Mouse (Mus musculus): ENCODE measurements around the gene Sys1.

DNA sequence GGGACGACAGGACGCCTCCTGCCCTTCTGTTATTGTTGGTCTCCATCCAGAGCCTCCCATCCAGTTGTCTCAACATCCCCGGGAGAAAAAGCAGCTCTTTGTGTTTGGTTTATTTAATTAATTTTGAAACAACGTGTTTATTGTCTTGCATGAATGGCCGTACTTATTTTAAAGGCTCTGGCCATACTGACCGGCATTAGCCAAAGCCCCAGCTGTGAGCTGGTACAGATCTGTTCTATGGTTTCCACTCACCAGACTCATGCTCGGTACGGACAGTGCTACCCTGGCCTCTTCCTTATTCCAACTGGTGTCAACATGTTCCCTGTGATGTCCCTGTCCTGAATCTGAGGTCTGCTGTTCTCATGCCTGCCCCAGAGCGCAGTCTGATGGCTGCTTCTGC is 59.1 kb downstream of the Sys1 start:
- TF ChIP-seq CTCF (IDR thresholded peaks at IDR 0.05; ENCODE audit: control insufficient read depth, insufficient read depth, insufficient replicate concordance, low read depth, low read length) (no peak), POLR2A (IDR thresholded peaks at IDR 0.05; ENCODE audit: control insufficient read depth, low read depth, low read length) (no peak)

Data from testis, adult 2 months (tissue).